Mouse (Mus musculus) neural tube, embryonic 14.5 days (tissue): Measurements from ENCODE around the gene Hprt. TPM values are rescaled to one million over a fixed set of nuclear protein-coding genes. Genes with fewer than 3 reads are reported as not detected.

Experiments used
- ATAC-seq: fragments of 200-750 bp; cut with Nextera tagmentation; 2 replicates; pipeline ENCODE4 v1.8.0; 2017; ENCODE audit warnings: low read depth, mild to moderate bottlenecking, moderate TSS enrichment, moderate library complexity
- H3K27ac ChIP-seq: fragments of 300-500 bp; sonication (generic); 2 replicates; pipeline ENCODE4 v1.5.1; 2014; ENCODE audit warnings: low read depth, mild to moderate bottlenecking, control low read depth, low read length, moderate library complexity, mixed read lengths
- H3K27me3 ChIP-seq: fragments of 300-500 bp; sonication (generic); 2 replicates; pipeline ENCODE4 v1.6.1; 2014; ENCODE audit warnings: low read length; ENCODE audit not compliant: control insufficient read depth, insufficient read depth
- H3K36me3 ChIP-seq: fragments of 300-500 bp; sonication (generic); 2 replicates; pipeline ENCODE4 v1.6.1; 2014; ENCODE audit warnings: low read length, mixed read lengths; ENCODE audit not compliant: control insufficient read depth, insufficient read depth
- H3K4me1 ChIP-seq: fragments of 300-500 bp; sonication (generic); 2 replicates; pipeline ENCODE4 v1.6.1; 2014; ENCODE audit warnings: low read length; ENCODE audit not compliant: control insufficient read depth, insufficient read depth
- H3K4me2 ChIP-seq: fragments of 300-500 bp; sonication (generic); 2 replicates; pipeline ENCODE4 v1.6.1; 2014; ENCODE audit warnings: mild to moderate bottlenecking, low read depth, low read length, control low read depth
- H3K4me3 ChIP-seq: fragments of 300-500 bp; sonication (generic); 2 replicates; pipeline ENCODE4 v1.5.1; 2014; ENCODE audit warnings: low read depth, low read length, control low read depth, mixed read lengths
- H3K9ac ChIP-seq: fragments of 300-500 bp; sonication (generic); replicated peaks from 2 replicates; pipeline ENCODE4 v1.6.1; 2014; ENCODE audit warnings: low read depth, mild to moderate bottlenecking, control low read depth, low read length, mixed read lengths
- H3K9me3 ChIP-seq: fragments of 300-500 bp; sonication (generic); 2 replicates; pipeline ENCODE4 v1.6.1; 2016; ENCODE audit warnings: low read length; ENCODE audit not compliant: control insufficient read depth
- WGBS: fragments of 180-500 bp; shearing (Covaris S2); extraction: QIAGEN DNeasy Blood & Tissue Kit; methylation state at CpG from one replicate; pipeline ENCODE4 v1.1.7; 2014; 5-methylcytosine and 5-hydroxymethylcytosine counted together
- polyA plus RNA-seq: library from polyadenylated mRNA; unstranded; fragments of >200 nt; fragmentation: Nextera tagmentation; extraction: Ambion mirVana; gene quantifications from 2 replicates; pipeline ENCODE4 v1.2.1, GENCODE M21; 2014

The Hprt gene
- polyA plus RNA-seq, 1 experiment from 2014 or later, result 149 TPM

GRCm38 (mm10) chrX:53049196-53049595 lies 61.3 kb downstream of the Hprt start:
- H3K4me1 ChIP-seq, result no peaks in the 10 kb centered on the region
- H3K27ac ChIP-seq, result no peak overlapping the region
- no peaks in the 10 kb centered on the region for H3K9me3 ChIP-seq
- no peak overlapping the region for H3K9ac ChIP-seq
- 44% methylated on average over 4 of the region's 4 CpGs for WGBS
- H3K4me3 ChIP-seq, result no peak overlapping the region
- no peaks in the 10 kb centered on the region for H3K36me3 ChIP-seq
- ATAC-seq, result no peak
- H3K27me3 ChIP-seq, result no peaks in the 10 kb centered on the region
- H3K4me2 ChIP-seq, result no peak overlapping the region

- Histone ChIP-seq H3K4me2 (peak overlapping the region; percentile 18; the same call in 1 of the 2 replicates), H3K9me3 (no peaks in the 10 kb centered on the region), H3K4me3 (no peak overlapping the region), H3K9ac (no peak overlapping the region), H3K27ac (no peak overlapping the region), H3K27me3 (no peaks in the 10 kb centered on the region; the same call in 1 of the 2 replicates), H3K36me3 (no peaks in the 10 kb centered on the region), H3K4me1 (no peaks in the 10 kb centered on the region)
- 17% methylated on average over 9 of the region's 9 CpGs for WGBS
- ATAC-seq, result no peak
Measured at GRCm38 (mm10) chrX:53050353-53050752, 62.4 kb downstream of the Hprt start.

- Histone ChIP-seq H3K9ac (no peak overlapping the region), H3K4me2 (no peak overlapping the region), H3K36me3 (no peaks in the 10 kb centered on the region), H3K27ac (no peak overlapping the region), H3K27me3 (no peaks in the 10 kb centered on the region; the same call in 1 of the 2 replicates), H3K4me3 (no peak overlapping the region), H3K4me1 (no peaks in the 10 kb centered on the region), H3K9me3 (no peaks in the 10 kb centered on the region)
- 23% methylated on average over 12 of the region's 13 CpGs for WGBS
- no peak for ATAC-seq
Measured at GRCm38 (mm10) chrX:53052652-53053500, 64.9 kb downstream of the Hprt start.

GRCm38 (mm10) chrX:53053885-53054284 lies 65.9 kb downstream of the Hprt start:
- H3K4me3 ChIP-seq, result no peak overlapping the region
- no peaks in the 10 kb centered on the region; the same call in 1 of the 2 replicates for H3K27me3 ChIP-seq
- H3K4me2 ChIP-seq, result no peak overlapping the region
- H3K9me3 ChIP-seq, result no peaks in the 10 kb centered on the region
- H3K27ac ChIP-seq, result no peak overlapping the region
- WGBS, result 61% methylated on average over 5 of the region's 5 CpGs
- H3K36me3 ChIP-seq, result no peaks in the 10 kb centered on the region
- H3K4me1 ChIP-seq, result no peaks in the 10 kb centered on the region
- no peak overlapping the region for H3K9ac ChIP-seq
- no peak for ATAC-seq

GRCm38 (mm10) chrX:53055771-53056170 lies 67.8 kb downstream of the Hprt start:
- Histone ChIP-seq H3K9ac (no peak overlapping the region), H3K4me1 (no peaks in the 10 kb centered on the region), H3K36me3 (no peaks in the 10 kb centered on the region), H3K9me3 (no peaks in the 10 kb centered on the region), H3K4me3 (peak overlapping the region; percentile 34; the same call in 1 of the 2 replicates), H3K27me3 (no peaks in the 10 kb centered on the region; the same call in 1 of the 2 replicates), H3K4me2 (peak overlapping the region; percentile 42; the same call in 1 of the 2 replicates), H3K27ac (no peak overlapping the region)
- ATAC-seq, result no peak
- WGBS, result 11% methylated on average over 9 of the region's 9 CpGs

- no peaks in the 10 kb centered on the region for H3K9me3 ChIP-seq
- 24% methylated on average over 30 of the region's 33 CpGs for WGBS
Measured at GRCm38 (mm10) chrX:53056627-53057026, 68.7 kb downstream of the Hprt start.

GRCm38 (mm10) chrX:53057054-53057759 lies 69.3 kb downstream of the Hprt start:
- WGBS, result 16% methylated on average over 31 of the region's 42 CpGs
- Histone ChIP-seq H3K36me3 (no peaks in the 10 kb centered on the region), H3K4me2 (peak overlapping the region; percentile 42), H3K9me3 (no peaks in the 10 kb centered on the region), H3K27ac (no peak overlapping the region), H3K4me1 (no peaks in the 10 kb centered on the region), H3K27me3 (no peaks in the 10 kb centered on the region; the same call in 1 of the 2 replicates), H3K4me3 (peak overlapping the region; percentile 34), H3K9ac (peak overlapping the region; percentile 8)
- ATAC-seq, result peak; percentile 86

More at GRCm38 (mm10) chrX:53056627-53057026, 68.7 kb downstream of the Hprt start:
- Histone ChIP-seq H3K27me3 (no peaks in the 10 kb centered on the region; the same call in 1 of the 2 replicates), H3K4me2 (peak overlapping the region; percentile 42), H3K4me3 (peak overlapping the region; percentile 34), H3K27ac (no peak overlapping the region), H3K4me1 (no peaks in the 10 kb centered on the region), H3K36me3 (no peaks in the 10 kb centered on the region), H3K9ac (peak overlapping the region; percentile 8; the same call in 1 of the 2 replicates)
- no peak; the same call in 1 of the 2 replicates for ATAC-seq

- H3K27ac ChIP-seq, result no peak overlapping the region
- H3K9ac ChIP-seq, result no peak overlapping the region
- H3K27me3 ChIP-seq, result no peaks in the 10 kb centered on the region; the same call in 1 of the 2 replicates
- 28% methylated on average over 6 of the region's 6 CpGs for WGBS
- no peaks in the 10 kb centered on the region for H3K4me1 ChIP-seq
- no peaks in the 10 kb centered on the region for H3K9me3 ChIP-seq
- H3K4me3 ChIP-seq, result no peak overlapping the region; the same call in 1 of the 2 replicates
- peak overlapping the region; percentile 42; the same call in 1 of the 2 replicates for H3K4me2 ChIP-seq
- no peak for ATAC-seq
- H3K36me3 ChIP-seq, result no peaks in the 10 kb centered on the region
Measured at GRCm38 (mm10) chrX:53057760-53058090, 69.8 kb downstream of the Hprt start.
